Mouse (Mus musculus) bone marrow macrophage, adult 2 months (primary cell): Measurements from ENCODE around the gene Ctbp2.

ENCODE experiments used
- CTCF ChIP-seq: IDR thresholded peaks from 2 replicates; pipeline ENCODE4 v1.5.1; 2012; ENCODE audit warnings: low read depth, mild to moderate bottlenecking, low read length, moderate library complexity
- POLR2A ChIP-seq: IDR thresholded peaks from 2 replicates; pipeline ENCODE4 v1.6.1; 2012; ENCODE audit warnings: mild to moderate bottlenecking, low read depth, low read length, borderline replicate concordance

DNA sequence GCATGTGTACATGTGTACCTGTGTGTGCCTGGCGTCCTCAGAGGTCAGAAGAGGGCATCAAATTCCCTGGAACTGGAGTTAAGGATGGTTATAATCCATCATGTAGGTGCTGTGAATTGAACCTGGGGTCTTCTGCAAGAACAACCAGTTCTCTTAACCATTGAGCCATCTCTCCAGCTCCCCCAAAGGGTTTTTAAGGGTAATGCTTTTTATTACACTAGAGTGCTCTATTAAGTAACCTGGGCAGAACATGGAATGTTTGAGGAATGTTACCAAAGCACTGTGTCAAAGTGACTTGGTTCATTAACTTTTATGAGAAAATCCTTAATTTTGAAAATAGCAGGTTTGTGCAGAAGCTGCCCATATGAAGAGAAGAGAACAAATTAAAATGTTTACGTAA lies 152.1 kb downstream of the Ctbp2 start:
- TF ChIP-seq POLR2A (no peak), CTCF (no peak)
